Mouse (Mus musculus) MEL (cell line): ENCODE data around the gene Raver2. TPM values are rescaled to one million over a fixed set of nuclear protein-coding genes. Genes with fewer than 3 reads are reported as not detected.

Experiments used
- DNase-seq: peaks from one replicate; pipeline ENCODE4 v3.0.0; 2011; ENCODE audit warnings: low read depth, low spot score
- H3K27ac ChIP-seq: 2 replicates; pipeline ENCODE4 v1.5.1; 2012; ENCODE audit warnings: low read depth, mild to moderate bottlenecking, control low read depth, low read length, moderate library complexity; ENCODE audit not compliant: control insufficient read depth
- H3K27me3 ChIP-seq, 2 experiments: fragments of 150-350 bp in 1 of 2; sonication (generic) in 1 of 2; 2 replicates each; pipeline ENCODE4 v1.6.1; 2012; ENCODE audit warnings: low read length in 2 of 2, mild to moderate bottlenecking in 2 of 2, improper control_type of control experiment in 1 of 2, moderate library complexity in 1 of 2; ENCODE audit not compliant: insufficient read depth in 2 of 2, control insufficient read depth in 1 of 2
- H3K36me3 ChIP-seq, 2 experiments: 2 replicates each; pipeline ENCODE4 v1.6.1; 2012 to 2014; ENCODE audit warnings: low read length in 2 of 2, improper control_type of control experiment in 1 of 2, inconsistent platforms in 1 of 2, mild to moderate bottlenecking in 1 of 2; ENCODE audit not compliant: insufficient read depth in 2 of 2, control insufficient read depth in 1 of 2
- H3K4me1 ChIP-seq, 2 experiments: fragments of 150-350 bp in 1 of 2; sonication (generic) in 1 of 2; 2 replicates each; pipeline ENCODE4 v1.6.1; 2012; ENCODE audit warnings: low read length in 2 of 2, improper control_type of control experiment in 1 of 2, mild to moderate bottlenecking in 1 of 2; ENCODE audit not compliant: insufficient read depth in 2 of 2, control insufficient read depth in 1 of 2
- H3K4me3 ChIP-seq, 2 experiments: fragments of 150-350 bp in 1 of 2; sonication (generic) in 1 of 2; 2 replicates each; pipeline ENCODE4 v1.5.1; 2012; ENCODE audit warnings: low read depth in 2 of 2, low read length in 2 of 2, mild to moderate bottlenecking in 2 of 2, moderate library complexity in 2 of 2, control low read depth in 1 of 2, improper control_type of control experiment in 1 of 2; ENCODE audit not compliant: control insufficient read depth in 1 of 2, insufficient read depth in 1 of 2
- H3K79me2 ChIP-seq: 2 replicates; pipeline ENCODE4 v1.6.1; 2012; ENCODE audit warnings: mild to moderate bottlenecking, low read length, moderate library complexity; ENCODE audit not compliant: control insufficient read depth, poor library complexity, insufficient read depth
- H3K9ac ChIP-seq: 2 replicates; pipeline ENCODE4 v1.6.1; 2012; ENCODE audit warnings: low read depth, mild to moderate bottlenecking, control low read depth, low read length, moderate library complexity; ENCODE audit not compliant: control insufficient read depth, poor library complexity, severe bottlenecking
- H3K9me3 ChIP-seq: fragments of 150-350 bp; sonication (generic); replicated peaks from 2 replicates; pipeline ENCODE4 v1.6.1; 2012; ENCODE audit warnings: mild to moderate bottlenecking, low read length, improper control_type of control experiment, moderate library complexity; ENCODE audit not compliant: insufficient read depth
- CHD2 ChIP-seq: IDR thresholded peaks from 2 replicates; pipeline ENCODE4 v1.6.1; 2011; ENCODE audit warnings: low read length, improper control_type of control experiment
- CTCF ChIP-seq, 3 experiments: IDR thresholded peaks in 2 of 3; conservative IDR thresholded peaks in 1 of 3; 2 replicates each; pipeline ENCODE4 v1.5.1; 2011 to 2012; ENCODE audit warnings: low read length in 3 of 3, low read depth in 2 of 3, mild to moderate bottlenecking in 2 of 3, improper control_type of control experiment in 1 of 3, inconsistent platforms in 1 of 3, mixed read lengths in 1 of 3, moderate library complexity in 1 of 3; ENCODE audit not compliant: control insufficient read depth in 1 of 3, insufficient read depth in 1 of 3, poor library complexity in 1 of 3, severe bottlenecking in 1 of 3
- ELF1 ChIP-seq: IDR thresholded peaks from 2 replicates; pipeline ENCODE4 v1.6.1; 2014; ENCODE audit warnings: low read depth, mild to moderate bottlenecking, inconsistent platforms, low read length, improper control_type of control experiment, moderate library complexity
- EP300 ChIP-seq, 2 experiments: IDR thresholded peaks; 2 replicates each; pipeline ENCODE4 v1.6.1; 2011; ENCODE audit warnings: improper control_type of control experiment in 2 of 2, low read length in 2 of 2, low read depth in 1 of 2, mild to moderate bottlenecking in 1 of 2
- GATA1 ChIP-seq: IDR thresholded peaks from 2 replicates; pipeline ENCODE4 v1.6.1; 2011; ENCODE audit warnings: low read depth, low read length, improper control_type of control experiment
- KAT2A ChIP-seq: conservative IDR thresholded peaks from 2 replicates; pipeline ENCODE4 v1.6.1; 2012; ENCODE audit warnings: low read depth, low read length, improper control_type of control experiment, inconsistent platforms
- MAFK ChIP-seq: IDR thresholded peaks from 2 replicates; pipeline ENCODE4 v1.6.1; 2011; ENCODE audit warnings: low read depth, mild to moderate bottlenecking, low read length, improper control_type of control experiment, borderline replicate concordance
- MAX ChIP-seq: IDR thresholded peaks from 2 replicates; pipeline ENCODE4 v1.6.1; 2011; ENCODE audit warnings: low read length, improper control_type of control experiment
- MAZ ChIP-seq: IDR thresholded peaks from 2 replicates; pipeline ENCODE4 v1.6.1; 2012; ENCODE audit warnings: low read depth, mild to moderate bottlenecking, inconsistent platforms, low read length, improper control_type of control experiment
- MEF2A ChIP-seq: IDR thresholded peaks from 2 replicates; pipeline ENCODE4 v1.6.1; 2014; ENCODE audit warnings: low read depth, mild to moderate bottlenecking, inconsistent platforms, low read length, improper control_type of control experiment; ENCODE audit not compliant: poor library complexity, insufficient replicate concordance, severe bottlenecking; ENCODE audit errors: extremely low read depth
- MXI1 ChIP-seq: IDR thresholded peaks from 2 replicates; pipeline ENCODE4 v1.6.1; 2011; ENCODE audit warnings: mild to moderate bottlenecking, low read depth, low read length, improper control_type of control experiment
- MYB ChIP-seq: IDR thresholded peaks from 2 replicates; pipeline ENCODE4 v1.6.1; 2011; ENCODE audit warnings: mild to moderate bottlenecking, low read depth, low read length, improper control_type of control experiment
- MYC ChIP-seq: IDR thresholded peaks from 2 replicates; pipeline ENCODE4 v1.6.1; 2011; ENCODE audit warnings: low read depth, mild to moderate bottlenecking, low read length, improper control_type of control experiment, moderate library complexity
- NRF1 ChIP-seq: IDR thresholded peaks from 2 replicates; pipeline ENCODE4 v1.6.1; 2014; ENCODE audit warnings: low read depth, mild to moderate bottlenecking, inconsistent platforms, low read length, improper control_type of control experiment, moderate library complexity; ENCODE audit not compliant: poor library complexity, insufficient read depth, severe bottlenecking
- POLR2A ChIP-seq, 2 experiments: IDR thresholded peaks; 2 replicates each; pipeline ENCODE4 v1.6.1; 2011 to 2012; ENCODE audit warnings: low read length in 2 of 2, mild to moderate bottlenecking in 2 of 2, control low read depth in 1 of 2, improper control_type of control experiment in 1 of 2, low read depth in 1 of 2, moderate library complexity in 1 of 2; ENCODE audit not compliant: control insufficient read depth in 1 of 2, insufficient read depth in 1 of 2, poor library complexity in 1 of 2
- POLR2AphosphoS2 ChIP-seq: IDR thresholded peaks from 2 replicates; pipeline ENCODE4 v1.6.1; 2011; ENCODE audit warnings: low read length, improper control_type of control experiment
- POLR2AphosphoS5 ChIP-seq: IDR thresholded peaks from 2 replicates; pipeline ENCODE4 v1.6.1; 2012; ENCODE audit warnings: low read depth, borderline replicate concordance, mild to moderate bottlenecking, inconsistent platforms, low read length, moderate library complexity, mixed read lengths
- RAD21 ChIP-seq: IDR thresholded peaks from 2 replicates; pipeline ENCODE4 v1.6.1; 2011; ENCODE audit warnings: mild to moderate bottlenecking, low read depth, low read length, improper control_type of control experiment
- RCOR1 ChIP-seq: IDR thresholded peaks from 2 replicates; pipeline ENCODE4 v1.6.1; 2012; ENCODE audit warnings: low read depth, mild to moderate bottlenecking, inconsistent platforms, low read length, improper control_type of control experiment
- SIN3A ChIP-seq: IDR thresholded peaks from 2 replicates; pipeline ENCODE4 v1.6.1; 2012; ENCODE audit warnings: low read length, improper control_type of control experiment, inconsistent platforms
- SMC3 ChIP-seq: IDR thresholded peaks from 2 replicates; pipeline ENCODE4 v1.6.1; 2011; ENCODE audit warnings: low read depth, low read length, improper control_type of control experiment
- TAL1 ChIP-seq: IDR thresholded peaks from 2 replicates; pipeline ENCODE4 v1.6.1; 2012; ENCODE audit warnings: mild to moderate bottlenecking, inconsistent platforms, low read length, moderate library complexity, mixed read lengths
- TBP ChIP-seq: IDR thresholded peaks from 2 replicates; pipeline ENCODE4 v1.8.0; 2011; ENCODE audit warnings: low read depth, low read length, improper control_type of control experiment
- TCF12 ChIP-seq: IDR thresholded peaks from 2 replicates; pipeline ENCODE4 v1.6.1; 2014; ENCODE audit warnings: low read depth, mild to moderate bottlenecking, inconsistent platforms, low read length, improper control_type of control experiment, moderate library complexity
- UBTF ChIP-seq: IDR thresholded peaks from 2 replicates; pipeline ENCODE4 v1.6.1; 2012; ENCODE audit warnings: low read depth, mild to moderate bottlenecking, inconsistent platforms, low read length, improper control_type of control experiment, moderate library complexity, borderline replicate concordance; ENCODE audit not compliant: insufficient read depth
- USF1 ChIP-seq: IDR thresholded peaks from 2 replicates; pipeline ENCODE4 v1.6.1; 2014; ENCODE audit warnings: low read depth, mild to moderate bottlenecking, inconsistent platforms, low read length, improper control_type of control experiment, moderate library complexity
- USF2 ChIP-seq, 2 experiments: IDR thresholded peaks; 2 replicates each; pipeline ENCODE4 v1.6.1; 2011 to 2012; ENCODE audit warnings: improper control_type of control experiment in 2 of 2, low read length in 2 of 2, borderline replicate concordance in 1 of 2, inconsistent platforms in 1 of 2, low read depth in 1 of 2, mild to moderate bottlenecking in 1 of 2; ENCODE audit not compliant: insufficient read depth in 1 of 2
- ZC3H11A ChIP-seq: IDR thresholded peaks from 2 replicates; pipeline ENCODE4 v1.6.1; 2012; ENCODE audit warnings: low read depth, mild to moderate bottlenecking, inconsistent platforms, low read length, improper control_type of control experiment
- ZMIZ1 ChIP-seq: IDR thresholded peaks from 2 replicates; pipeline ENCODE4 v1.6.1; 2012; ENCODE audit warnings: low read depth, mild to moderate bottlenecking, inconsistent platforms, low read length, improper control_type of control experiment, moderate library complexity
- ZNF384 ChIP-seq: IDR thresholded peaks from 2 replicates; pipeline ENCODE4 v1.6.1; 2012; ENCODE audit warnings: low read depth, mild to moderate bottlenecking, inconsistent platforms, low read length, improper control_type of control experiment
- polyA plus RNA-seq, 2 experiments: library from polyadenylated mRNA; stranded (reverse) in 1 of 2; unstranded in 1 of 2; fragments of >175 nt in 1 of 2; fragments of >200 nt in 1 of 2; gene quantifications; 2 replicates each; pipeline versions ENCODE4 v1.2.1 to v1.2.4; 2012; ENCODE audit warnings: low replicate concordance in 2 of 2, low read depth in 1 of 2; ENCODE audit not compliant: insufficient read length in 2 of 2, insufficient read depth in 1 of 2, missing spikeins in 1 of 2
- total RNA-seq: library from RNA; depleted of rRNA; stranded (reverse); fragments of 300-350 nt; gene quantifications from 2 replicates; pipeline ENCODE4 v1.2.3, GENCODE M21; 2012

Gene Raver2
- total and polyA plus RNA-seq, 3 experiments: 0.03 to 0.04 TPM; not detected in 1

GRCm38 (mm10) chr4:101187381-101187780 is 118.6 kb downstream of the Raver2 start:
- Histone ChIP-seq H3K36me3 (peaks cover 2 to 10% of the 10 kb centered on the region in 2 experiments), H3K27me3 (no peaks in the 10 kb centered on the region), H3K9me3 (no peaks in the 10 kb centered on the region), H3K9ac (no peak overlapping the region), H3K4me1 (peaks cover under 1 to 5% of the 10 kb centered on the region in 2 experiments; a peak in 3 of 4 replicates), H3K4me3 (no peak overlapping the region), H3K79me2 (no peaks in the 10 kb centered on the region), H3K27ac (no peak overlapping the region)
- DNase-seq: no peak
- TF ChIP-seq MAZ (no peak), CTCF (IDR thresholded peaks at IDR 0.05 in 2 of 3, conservative IDR thresholded peaks at IDR 0.05 in 1 of 3; ENCODE audit: control insufficient read depth in 1 of 3, insufficient read depth in 1 of 3, low read depth in 2 of 3, low read length in 3 of 3, poor library complexity in 1 of 3, severe bottlenecking in 1 of 3) (no peak), TBP (no peak), POLR2A (IDR thresholded peaks at IDR 0.05; ENCODE audit: control insufficient read depth in 1 of 2, insufficient read depth in 1 of 2, low read depth in 1 of 2, low read length in 2 of 2, poor library complexity in 1 of 2) (no peak), USF2 (IDR thresholded peaks at IDR 0.05; ENCODE audit: borderline replicate concordance in 1 of 2, insufficient read depth in 1 of 2, low read depth in 1 of 2, low read length in 2 of 2) (no peak), RCOR1 (no peak), TCF12 (no peak), ELF1 (no peak), MEF2A (no peak), MYC (no peak), USF1 (no peak), NRF1 (no peak), SMC3 (no peak), ZNF384 (no peak), POLR2AphosphoS5 (no peak), MXI1 (no peak), ZMIZ1 (no peak), KAT2A (no peak), CHD2 (no peak)

DNA sequence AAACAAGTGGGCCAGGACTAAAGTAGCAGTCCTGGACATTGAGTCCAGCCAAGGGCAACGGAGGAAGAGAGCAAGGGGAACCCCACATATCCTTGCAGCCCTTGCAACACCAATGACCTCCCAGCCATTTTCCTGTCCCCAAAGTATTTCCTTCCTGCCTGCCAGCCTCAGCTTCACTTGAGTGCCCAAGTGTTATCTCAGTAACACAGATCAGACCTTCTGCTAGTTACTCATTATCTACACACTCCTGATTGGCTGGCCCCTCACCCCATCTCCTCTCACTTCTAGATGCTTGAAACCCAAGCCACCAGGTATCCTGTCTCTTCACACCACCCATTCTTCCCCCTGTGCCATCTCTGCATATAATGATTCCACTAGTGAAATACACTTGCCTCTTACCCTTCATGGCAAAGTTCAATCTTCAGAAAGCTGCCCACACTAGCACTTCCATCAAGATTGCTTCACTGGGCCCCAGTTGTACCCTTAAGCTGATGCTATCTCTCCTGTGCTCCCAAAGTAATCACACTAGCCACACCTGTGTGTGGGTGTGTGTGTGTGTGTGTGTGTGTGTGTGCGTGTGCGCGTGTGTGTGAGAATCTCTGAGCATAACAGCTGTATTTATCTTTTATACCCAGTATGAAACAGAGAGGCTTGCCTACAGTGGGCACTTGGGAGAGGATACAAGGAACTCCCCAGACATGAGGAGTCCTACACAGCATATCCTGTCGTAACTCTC is 123.6 kb downstream of the Raver2 start:
- TF ChIP-seq ZC3H11A (no peak), TAL1 (peak; percentile 58), SIN3A (no peak; the same call in 1 of the 2 replicates), EP300 (IDR thresholded peaks at IDR 0.05; ENCODE audit: low read depth in 1 of 2, low read length in 2 of 2) (peak; percentile 26 to 55; a peak in 3 of 4 replicates), USF1 (no peak), MYB (no peak), KAT2A (no peak), RAD21 (no peak), TCF12 (peak; percentile 75), POLR2AphosphoS2 (no peak), MAZ (no peak), NRF1 (no peak), GATA1 (peak; percentile 67; the same call in 1 of the 2 replicates), UBTF (no peak), MAX (no peak), MAFK (no peak)
- H3K36me3 ChIP-seq: peaks cover 5 to 24% of the 10 kb centered on the region in 2 experiments
- H3K4me1 ChIP-seq: peaks cover 12 to 15% of the 10 kb centered on the region in 2 experiments
- H3K27me3 ChIP-seq: no peaks in the 10 kb centered on the region
- no peak overlapping the region for H3K4me3 ChIP-seq
- no peaks in the 10 kb centered on the region for H3K9me3 ChIP-seq
- H3K27ac ChIP-seq: no peak overlapping the region; the same call in 1 of the 2 replicates
- no peak overlapping the region for H3K9ac ChIP-seq
- peaks cover 1% of the 10 kb centered on the region; the same call in 1 of the 2 replicates for H3K79me2 ChIP-seq
- DNase-seq: peak; percentile 55
